Mouse (Mus musculus) intestine, postnatal 0 days (tissue): ENCODE measurements around the gene Alg9. TPM values are rescaled to one million over a fixed set of nuclear protein-coding genes. Genes with fewer than 3 reads are reported as not detected.

Experiments used
- ATAC-seq: fragments of 200-750 bp; cut with Nextera tagmentation; 2 replicates; pipeline ENCODE4 v1.8.0; 2017; ENCODE audit warnings: mild to moderate bottlenecking, moderate TSS enrichment, moderate library complexity
- H3K27ac ChIP-seq: fragments of 300-500 bp; sonication (generic); 2 replicates; pipeline ENCODE4 v1.5.1; 2014; ENCODE audit warnings: mild to moderate bottlenecking, low read depth, low read length, moderate library complexity
- H3K27me3 ChIP-seq: fragments of 300-500 bp; sonication (generic); replicated peaks from 2 replicates; pipeline ENCODE4 v1.6.1; 2014; ENCODE audit warnings: low read length, mixed read lengths; ENCODE audit not compliant: control insufficient read depth, insufficient read depth
- H3K36me3 ChIP-seq: fragments of 300-500 bp; sonication (generic); 2 replicates; pipeline ENCODE4 v1.6.1; 2014; ENCODE audit warnings: mild to moderate bottlenecking, moderate library complexity; ENCODE audit not compliant: control insufficient read depth, insufficient read depth
- H3K4me1 ChIP-seq: fragments of 300-500 bp; sonication (generic); replicated peaks from 2 replicates; pipeline ENCODE4 v1.6.1; 2014; ENCODE audit warnings: antibody characterized with exemption, low read length, mixed read lengths; ENCODE audit not compliant: control insufficient read depth, insufficient read depth
- H3K4me2 ChIP-seq: fragments of 300-500 bp; sonication (generic); replicated peaks from 2 replicates; pipeline ENCODE4 v1.6.1; 2014; ENCODE audit warnings: low read depth, mild to moderate bottlenecking, moderate library complexity
- H3K4me3 ChIP-seq: fragments of 300-500 bp; sonication (generic); 2 replicates; pipeline ENCODE4 v1.5.1; 2014; ENCODE audit warnings: low read depth, low read length
- H3K9ac ChIP-seq: fragments of 300-500 bp; sonication (generic); 2 replicates; pipeline ENCODE4 v1.6.1; 2014; ENCODE audit warnings: mild to moderate bottlenecking, low read depth, low read length
- H3K9me3 ChIP-seq: fragments of 300-500 bp; sonication (generic); 2 replicates; pipeline ENCODE4 v1.6.1; 2016; ENCODE audit warnings: mixed run types; ENCODE audit not compliant: control insufficient read depth
- CTCF ChIP-seq: sonication (generic); IDR thresholded peaks from 2 replicates; pipeline ENCODE4 v1.5.1; 2016; ENCODE audit warnings: low read depth, mild to moderate bottlenecking, control low read depth, antibody characterized with exemption, moderate library complexity
- WGBS: fragments of 180-500 bp; shearing (Covaris S2); extraction: QIAGEN DNeasy Blood & Tissue Kit; methylation state at CpG from one replicate; pipeline ENCODE4 v1.1.7; 2014; 5-methylcytosine and 5-hydroxymethylcytosine counted together
- polyA plus RNA-seq: library from polyadenylated mRNA; unstranded; fragments of >200 nt; fragmentation: Nextera tagmentation; extraction: Ambion mirVana; gene quantifications from 2 replicates; pipeline ENCODE4 v1.2.1, GENCODE M21; 2015

The Alg9 gene
- polyA plus RNA-seq, 1 experiment from 2014 or later, result 17.3 TPM

DNA sequence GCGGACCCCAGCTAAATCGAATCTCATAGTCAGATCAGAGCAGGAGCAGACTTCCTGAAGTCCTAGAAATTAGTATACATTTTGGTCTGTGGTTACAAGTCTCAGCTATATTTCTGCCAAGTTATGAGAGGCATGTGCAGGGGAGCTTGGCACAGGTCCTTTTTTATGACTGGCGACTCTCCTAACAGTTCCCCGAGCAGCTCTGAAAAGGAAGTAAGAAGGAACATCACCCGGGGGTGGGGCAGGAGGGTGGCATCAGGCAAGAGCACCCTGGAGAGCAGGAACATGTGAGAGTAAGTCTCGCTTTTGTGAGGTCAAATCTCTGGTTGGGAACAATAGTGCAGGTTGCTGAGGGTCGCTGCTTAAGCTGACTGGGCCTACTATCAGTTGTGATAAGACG, 75.9 kb downstream of the Alg9 start:
- H3K4me3 ChIP-seq, result no peak overlapping the region
- no peaks in the 10 kb centered on the region for H3K36me3 ChIP-seq
- peak overlapping the region; percentile 51 for H3K4me2 ChIP-seq
- no peak for TF ChIP-seq CTCF
- no peaks in the 10 kb centered on the region for H3K9me3 ChIP-seq
- H3K27ac ChIP-seq, result no peak overlapping the region
- 22% methylated on average over 8 of the region's 8 CpGs for WGBS
- no peak overlapping the region for H3K9ac ChIP-seq
- H3K27me3 ChIP-seq, result no peaks in the 10 kb centered on the region
- 0 out of 2 replicates have a peak, but pooled peaks cover 13% of the 10 kb centered on the region for H3K4me1 ChIP-seq
- ATAC-seq, result no peak

DNA sequence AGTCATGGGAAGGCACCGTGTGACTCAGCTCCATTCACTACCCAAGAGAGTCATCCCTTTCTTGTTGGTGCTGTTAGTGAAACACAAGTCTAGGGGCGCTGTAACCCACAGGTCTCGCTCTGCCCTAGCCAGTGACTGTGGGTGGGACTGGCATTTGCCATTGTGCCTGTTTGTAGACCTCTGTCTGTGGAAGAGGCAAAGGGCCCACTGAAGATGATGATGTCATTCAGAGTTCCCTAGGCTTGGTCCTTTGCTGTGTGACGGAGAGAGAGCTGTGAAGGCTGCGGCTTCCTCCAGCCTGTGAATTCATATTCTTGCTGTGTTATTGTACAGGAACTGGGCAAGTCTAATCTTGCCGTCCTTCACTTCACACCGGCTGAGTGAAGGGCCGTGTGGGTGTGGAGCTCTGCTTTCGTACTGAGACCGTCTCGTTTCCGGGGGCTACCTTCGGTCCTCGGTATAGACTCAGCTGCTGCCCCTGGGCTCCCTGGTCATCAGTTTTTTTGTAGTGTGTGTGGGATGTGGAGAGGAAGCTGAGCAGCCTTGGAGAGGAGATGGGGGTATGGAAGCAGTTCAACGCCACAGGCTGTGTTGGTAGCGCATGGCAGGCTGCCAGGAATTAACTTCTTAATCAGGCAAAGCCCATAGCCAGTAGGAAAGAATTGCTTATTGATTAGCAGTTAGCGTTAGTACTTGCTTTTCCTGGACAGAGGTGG, 78.0 kb downstream of the Alg9 start:
- 61% methylated on average over 17 of the region's 17 CpGs for WGBS
- Histone ChIP-seq H3K36me3 (no peaks in the 10 kb centered on the region), H3K4me2 (no peak overlapping the region; the same call in 1 of the 2 replicates), H3K9ac (no peak overlapping the region), H3K27me3 (no peaks in the 10 kb centered on the region), H3K27ac (no peak overlapping the region), H3K4me3 (no peak overlapping the region), H3K4me1 (0 out of 2 replicates have a peak, but pooled peaks cover 7% of the 10 kb centered on the region), H3K9me3 (no peaks in the 10 kb centered on the region)
- 0 out of 2 replicates have a peak, but pooled peaks have one; percentile 9 for TF ChIP-seq CTCF
- no peak for ATAC-seq

DNA sequence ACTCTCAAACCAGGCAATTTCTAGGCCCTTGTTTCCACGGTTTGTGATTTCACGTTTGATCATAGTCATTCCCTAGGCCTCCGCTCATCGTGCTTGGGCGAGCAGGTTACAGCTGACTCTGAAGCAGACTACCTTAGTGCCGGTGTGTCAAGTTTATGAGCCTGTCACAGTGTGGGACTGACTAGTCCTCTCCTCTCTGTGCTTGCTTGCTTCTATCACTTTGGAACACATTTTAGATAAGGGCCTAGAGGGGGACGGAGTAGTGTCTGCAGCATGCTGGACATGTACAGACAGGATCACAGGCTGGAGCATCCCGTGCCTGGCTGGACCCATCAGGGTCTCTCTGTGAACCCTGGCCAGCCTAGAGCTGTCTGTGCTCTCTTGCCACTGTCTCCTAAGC, 79.6 kb downstream of the Alg9 start:
- Histone ChIP-seq H3K27me3 (no peaks in the 10 kb centered on the region), H3K9ac (no peak overlapping the region), H3K4me3 (no peak overlapping the region), H3K36me3 (no peaks in the 10 kb centered on the region), H3K4me2 (peak overlapping the region; percentile 6), H3K9me3 (no peaks in the 10 kb centered on the region), H3K4me1 (0 out of 2 replicates have a peak, but pooled peaks cover 7% of the 10 kb centered on the region), H3K27ac (peak overlapping the region; percentile 15; the same call in 1 of the 2 replicates)
- TF ChIP-seq CTCF, result no peak
- no peak for ATAC-seq
- 44% methylated on average over 8 of the region's 8 CpGs for WGBS

DNA sequence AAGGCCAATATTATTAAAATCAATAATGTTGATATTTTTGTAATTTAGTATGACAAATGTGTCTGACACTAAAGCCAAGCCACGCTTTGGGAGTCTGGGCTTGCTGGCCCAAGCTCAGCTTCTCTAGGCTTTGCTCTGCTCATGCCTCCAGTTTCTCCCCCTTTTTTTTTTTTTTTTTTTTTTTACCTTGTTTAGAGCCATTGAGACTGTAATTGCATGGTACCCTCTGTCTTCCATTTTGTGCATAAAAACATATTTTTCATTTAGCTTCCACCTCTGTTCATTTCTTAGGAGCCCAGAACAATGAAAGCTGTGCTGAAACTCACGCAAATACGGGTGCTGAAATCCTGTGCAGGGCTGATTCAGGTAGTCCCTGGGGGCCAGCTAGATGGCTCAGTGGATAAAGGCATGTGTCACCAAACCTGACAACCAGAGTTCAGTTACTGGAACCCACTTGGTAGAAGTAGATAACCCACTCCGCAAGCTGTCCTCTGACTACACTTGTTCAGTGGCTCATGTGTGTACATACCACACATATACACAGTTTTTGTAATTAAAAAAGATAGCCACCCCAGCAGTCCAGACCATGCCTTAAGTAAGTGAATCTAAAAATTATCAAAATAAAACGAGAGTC, 80.4 kb downstream of the Alg9 start:
- 92% methylated on average over 5 of the region's 5 CpGs for WGBS
- Histone ChIP-seq H3K27me3 (no peaks in the 10 kb centered on the region), H3K36me3 (peaks cover 7% of the 10 kb centered on the region; the same call in 1 of the 2 replicates), H3K4me1 (0 out of 2 replicates have a peak, but pooled peaks cover 2% of the 10 kb centered on the region), H3K4me3 (no peak overlapping the region), H3K4me2 (no peak overlapping the region), H3K27ac (no peak overlapping the region), H3K9ac (no peak overlapping the region), H3K9me3 (no peaks in the 10 kb centered on the region)
- no peak for ATAC-seq
- TF ChIP-seq CTCF, result no peak

DNA sequence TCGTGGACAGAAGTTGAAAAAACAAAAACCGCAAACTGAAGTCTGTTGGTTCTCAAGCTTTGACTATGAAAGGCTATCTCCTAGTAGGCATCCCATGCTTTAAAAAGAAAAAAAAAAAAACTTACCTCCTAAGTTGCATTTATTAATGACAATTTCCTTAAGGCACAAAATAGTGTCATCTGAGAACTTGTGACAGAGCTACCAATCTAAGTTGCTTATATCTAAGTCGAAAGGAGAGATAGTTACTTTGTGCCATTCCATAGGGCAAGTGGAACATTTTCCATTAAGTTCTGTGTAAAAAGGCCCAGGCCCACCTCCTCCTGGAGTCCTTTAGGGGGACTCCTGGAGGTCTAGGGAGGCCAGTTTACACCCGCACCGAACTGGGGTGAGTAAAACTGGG, 81.0 kb downstream of the Alg9 start:
- Histone ChIP-seq H3K4me1 (no peaks in the 10 kb centered on the region), H3K4me3 (no peak overlapping the region), H3K9ac (no peak overlapping the region), H3K27ac (0 out of 2 replicates have a peak overlapping the region, but pooled peaks have one; percentile 4), H3K36me3 (peaks cover 11% of the 10 kb centered on the region), H3K27me3 (no peaks in the 10 kb centered on the region), H3K9me3 (no peaks in the 10 kb centered on the region), H3K4me2 (peak overlapping the region; percentile 99; the same call in 1 of the 2 replicates)
- TF ChIP-seq CTCF, result no peak
- 80% methylated on average over 5 of the region's 5 CpGs for WGBS
- ATAC-seq, result no peak

DNA sequence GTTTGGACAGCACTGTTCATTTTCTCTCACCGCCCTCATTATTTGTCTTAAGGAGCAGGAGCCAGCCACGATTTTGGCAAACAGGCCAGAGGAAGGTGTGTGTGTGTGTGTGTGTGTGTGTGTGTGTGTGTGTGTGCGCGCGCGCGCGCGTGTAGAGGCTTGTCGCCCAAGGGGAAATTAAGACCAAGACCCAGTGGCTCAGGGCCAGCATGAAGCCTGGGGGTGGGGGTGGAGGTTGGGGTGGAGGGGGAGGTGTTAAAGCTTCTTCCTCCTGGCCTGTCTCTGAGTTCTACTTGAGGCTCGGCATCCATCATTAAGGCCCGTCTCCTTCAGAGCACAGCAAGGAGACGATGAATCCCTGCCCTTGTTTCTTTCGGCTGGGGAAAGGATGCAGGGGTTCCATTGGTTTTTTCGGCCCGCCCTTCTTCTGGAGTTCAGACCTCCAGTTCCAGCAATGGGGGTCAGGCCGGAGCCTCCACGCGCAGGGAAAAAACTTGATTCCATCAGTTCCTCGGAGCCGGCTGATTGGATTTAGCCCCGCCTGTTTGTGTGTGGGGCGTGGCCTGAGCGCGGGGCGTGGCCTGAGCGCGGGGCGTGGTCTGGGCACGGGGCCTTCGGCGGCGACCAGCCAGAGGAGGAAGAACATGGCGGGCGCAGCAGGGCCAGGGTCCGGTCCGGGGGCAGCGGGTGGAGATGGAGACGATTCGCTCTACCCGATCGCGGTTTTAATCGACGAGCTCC, 81.7 kb downstream of the Alg9 start:
- no peak for TF ChIP-seq CTCF
- no peaks in the 10 kb centered on the region for H3K9me3 ChIP-seq
- WGBS, result 3% methylated on average over 45 of the region's 45 CpGs
- no peaks in the 10 kb centered on the region for H3K4me1 ChIP-seq
- peak overlapping the region; percentile 68 for H3K27ac ChIP-seq
- H3K4me2 ChIP-seq, result peak overlapping the region; percentile 99
- peak overlapping the region; percentile 78 for H3K9ac ChIP-seq
- peak overlapping the region; percentile 85 for H3K4me3 ChIP-seq
- peaks cover 18% of the 10 kb centered on the region for H3K36me3 ChIP-seq
- peak; percentile 78 for ATAC-seq
- H3K27me3 ChIP-seq, result no peaks in the 10 kb centered on the region
